In genomic region chr3:121755152-121755551, GRCm38 (mm10) we compare ENCODE assay signal across 12 mouse cellular contexts. TPM values are rescaled to one million over a fixed set of nuclear protein-coding genes. Genes with fewer than 3 reads are reported as not detected.
DNase-seq lines count a peak whose midpoint lies in the region; ATAC-seq and TF ChIP-seq lines count a peak whose summit lies in the region.
"Had no signal": no experiment of that assay in that cellular context is flagged by ENCODE, and none has a peak within 500 bp of the region (broad histone marks: within the 10 kb centered on the region; RNA-seq: fewer than 3 reads in every experiment).

No protein-coding gene starts in this region.

- H3K36me3 ChIP-seq in lung, postnatal 0 days (ENCODE audit: insufficient read depth, low read length), result no peaks in the 10 kb centered on the region

- ATAC-seq in lung, postnatal 0 days, result peak; percentile 21; the same call in 1 of the 2 replicates
- ATAC-seq in hematopoietic stem cell, adult 5-6 weeks (replicated peaks in 1 of 2; ENCODE audit: insufficient read depth in 1 of 2, low FRiP score in 2 of 2, low TSS enrichment in 1 of 2, low read depth in 1 of 2, poor library complexity in 2 of 2, severe bottlenecking in 2 of 2), result peak; percentile 82

- H3K9me3 ChIP-seq in lung, postnatal 0 days (ENCODE audit: low read length), result no peaks in the 10 kb centered on the region

- no peak overlapping the region for H3K4me2 ChIP-seq in lung, postnatal 0 days (replicated peaks; ENCODE audit: low read depth, low read length)

- H3K4me3 ChIP-seq in lung, postnatal 0 days (ENCODE audit: low read depth, low read length), result no peak overlapping the region

- H3K4me1 ChIP-seq in lung, postnatal 0 days (ENCODE audit: insufficient read depth, low read depth, low read length), result no peaks in the 10 kb centered on the region

- H3K27ac ChIP-seq in lung, postnatal 0 days (ENCODE audit: low read length), result no peak overlapping the region

- peak; percentile 3 for DNase-seq in embryo, embryonic 10 days (ENCODE audit: low spot score)
- no peak for DNase-seq in embryo, embryonic 10.5 days (ENCODE audit: low spot score)
- DNase-seq in lung, postnatal 0 days (ENCODE audit: low spot score), result no peak
- no peak for DNase-seq in lung, adult 18-20 months
- DNase-seq in brain, adult 2 months (ENCODE audit: low read depth, low spot score), result peak; percentile 19
- DNase-seq in urinary bladder, adult 18-20 months (ENCODE audit: low spot score in 2 of 2), result no peak
- DNase-seq in spleen, adult 18-20 months, result no peak
- DNase-seq: B cell, adult 2 months; embryo, embryonic 11 days; gastrocnemius, postnatal 36 days; kidney, adult 9 months had no signal

- H3K9ac ChIP-seq in lung, postnatal 0 days (replicated peaks; ENCODE audit: low read depth), result no peak overlapping the region

- no peak for TF ChIP-seq EP300 in lung, postnatal 0 days (IDR thresholded peaks at IDR 0.05)

- no peaks in the 10 kb centered on the region for H3K27me3 ChIP-seq in lung, postnatal 0 days (replicated peaks; ENCODE audit: insufficient read depth, low read length)

- TF ChIP-seq CTCF in lung, postnatal 0 days (IDR thresholded peaks at IDR 0.05), result no peak

- WGBS in lung, postnatal 0 days, result 16% methylated on average over 3 of the region's 3 CpGs

RNA-seq across cellular contexts. Expression of gene F3, which starts 31.8 kb away (rescaled TPM):
- polyA plus RNA-seq in lung, postnatal 0 days (2015; fragmentation: Nextera tagmentation; extraction: Ambion mirVana), result 99.3 and 129 TPM in 2 replicates
- total RNA-seq in hematopoietic stem cell, adult 5-6 weeks (2017), result 4.6 and 5.7 TPM in 2 replicates

RNA-seq across cellular contexts. Expression of gene Abcd3, which starts 60.0 kb away (rescaled TPM):
- polyA plus RNA-seq in lung, postnatal 0 days (2015; fragmentation: Nextera tagmentation; extraction: Ambion mirVana), result 94.1 and 100 TPM in 2 replicates
- total RNA-seq in hematopoietic stem cell, adult 5-6 weeks (2017), result 38.8 and 43.3 TPM in 2 replicates

Comparison
In these comparisons a context has a peak if more than half of its experiments do, and no peak if none do; other contexts are left out.
1. DNase-seq: peak in embryo, embryonic 10 days (single experiment) and brain, adult 2 months (single experiment); none in embryo, embryonic 10.5 days (single experiment), lung, postnatal 0 days (single experiment), lung, adult 18-20 months (0 of 2), urinary bladder, adult 18-20 months (0 of 2) and spleen, adult 18-20 months (0 of 2).